Mouse (Mus musculus): ENCODE data around the gene Tbx10. TPM values are rescaled to one million over a fixed set of nuclear protein-coding genes. Genes with fewer than 3 reads are reported as not detected.
A peak's percentile ranks its signal among the peaks of the same experiment; 100 is the strongest.
"Not testable (repeated sequence)": the region's sequence is repeated elsewhere in the genome, so short reads cannot be mapped to it uniquely, and the experiment has no call there.

Tbx10 gene
- polyA plus RNA-seq, 1 experiment from 2014 or later: 0.61 TPM

- WGBS: 71% methylated on average over 3 of the region's 3 CpGs
- H3K27me3 ChIP-seq (replicated peaks; ENCODE audit: control insufficient read depth, insufficient read depth, low read length): no peaks in the 10 kb centered on the region
- no peak overlapping the region for H3K27ac ChIP-seq (ENCODE audit: low read depth, low read length)
- H3K36me3 ChIP-seq (ENCODE audit: control insufficient read depth, insufficient read depth): peaks cover 23% of the 10 kb centered on the region
- no peak overlapping the region for H3K9ac ChIP-seq (ENCODE audit: low read depth, low read length)
- no peaks in the 10 kb centered on the region for H3K9me3 ChIP-seq (ENCODE audit: control insufficient read depth)
- no peak overlapping the region for H3K4me3 ChIP-seq (ENCODE audit: low read depth, low read length)
- H3K4me1 ChIP-seq (replicated peaks; ENCODE audit: control insufficient read depth, insufficient read depth, low read length): no peaks in the 10 kb centered on the region
- TF ChIP-seq CTCF (IDR thresholded peaks at IDR 0.05; ENCODE audit: low read depth): no peak
- ATAC-seq: no peak
- H3K4me2 ChIP-seq (replicated peaks; ENCODE audit: low read depth): no peak overlapping the region
Measured at GRCm38 (mm10) chr19:3950331-3950730, 42.2 kb upstream of the Tbx10 start.

- TF ChIP-seq CTCF (IDR thresholded peaks at IDR 0.05; ENCODE audit: low read depth): no peak
- Histone ChIP-seq H3K27me3 (replicated peaks; ENCODE audit: control insufficient read depth, insufficient read depth, low read length) (no peaks in the 10 kb centered on the region), H3K9ac (ENCODE audit: low read depth, low read length) (no peak overlapping the region), H3K36me3 (ENCODE audit: control insufficient read depth, insufficient read depth) (peaks cover 23% of the 10 kb centered on the region), H3K27ac (ENCODE audit: low read depth, low read length) (no peak overlapping the region), H3K4me2 (replicated peaks; ENCODE audit: low read depth) (no peak overlapping the region), H3K9me3 (ENCODE audit: control insufficient read depth) (no peaks in the 10 kb centered on the region), H3K4me1 (replicated peaks; ENCODE audit: control insufficient read depth, insufficient read depth, low read length) (no peaks in the 10 kb centered on the region), H3K4me3 (ENCODE audit: low read depth, low read length) (no peak overlapping the region)
- ATAC-seq: no peak
Measured at GRCm38 (mm10) chr19:3951461-3951860, 41.1 kb upstream of the Tbx10 start.

- TF ChIP-seq CTCF (IDR thresholded peaks at IDR 0.05; ENCODE audit: low read depth): no peak
- Histone ChIP-seq H3K4me3 (ENCODE audit: low read depth, low read length) (no peak overlapping the region), H3K4me2 (replicated peaks; ENCODE audit: low read depth) (no peak overlapping the region), H3K27me3 (replicated peaks; ENCODE audit: control insufficient read depth, insufficient read depth, low read length) (no peaks in the 10 kb centered on the region), H3K9ac (ENCODE audit: low read depth, low read length) (no peak overlapping the region), H3K4me1 (replicated peaks; ENCODE audit: control insufficient read depth, insufficient read depth, low read length) (no peaks in the 10 kb centered on the region), H3K27ac (ENCODE audit: low read depth, low read length) (no peak overlapping the region), H3K9me3 (ENCODE audit: control insufficient read depth) (no peaks in the 10 kb centered on the region), H3K36me3 (ENCODE audit: control insufficient read depth, insufficient read depth) (peaks cover 21% of the 10 kb centered on the region)
- ATAC-seq: no peak
- 41% methylated on average over 1 of the region's 1 CpGs for WGBS
Measured at GRCm38 (mm10) chr19:3952099-3952498, 40.5 kb upstream of the Tbx10 start.

GRCm38 (mm10) chr19:3955033-3955432, 37.5 kb upstream of the Tbx10 start:
- ATAC-seq: peak; percentile 54
- Histone ChIP-seq H3K4me3 (ENCODE audit: low read depth, low read length) (no peak overlapping the region), H3K4me2 (replicated peaks; ENCODE audit: low read depth) (no peak overlapping the region), H3K27ac (ENCODE audit: low read depth, low read length) (no peak overlapping the region), H3K9me3 (ENCODE audit: control insufficient read depth) (no peaks in the 10 kb centered on the region), H3K9ac (ENCODE audit: low read depth, low read length) (no peak overlapping the region), H3K27me3 (replicated peaks; ENCODE audit: control insufficient read depth, insufficient read depth, low read length) (no peaks in the 10 kb centered on the region), H3K36me3 (ENCODE audit: control insufficient read depth, insufficient read depth) (no peaks in the 10 kb centered on the region), H3K4me1 (replicated peaks; ENCODE audit: control insufficient read depth, insufficient read depth, low read length) (no peaks in the 10 kb centered on the region)
- 57% methylated on average over 3 of the region's 3 CpGs for WGBS
- TF ChIP-seq CTCF (IDR thresholded peaks at IDR 0.05; ENCODE audit: low read depth): no peak

- no peak overlapping the region for H3K4me3 ChIP-seq (ENCODE audit: low read depth, low read length)
- TF ChIP-seq CTCF (IDR thresholded peaks at IDR 0.05; ENCODE audit: low read depth): no peak
- H3K4me2 ChIP-seq (replicated peaks; ENCODE audit: low read depth): no peak overlapping the region
- no peaks in the 10 kb centered on the region for H3K9me3 ChIP-seq (ENCODE audit: control insufficient read depth)
- H3K9ac ChIP-seq (ENCODE audit: low read depth, low read length): no peak overlapping the region
- H3K27me3 ChIP-seq (replicated peaks; ENCODE audit: control insufficient read depth, insufficient read depth, low read length): no peaks in the 10 kb centered on the region
- WGBS: 22% methylated on average over 4 of the region's 4 CpGs
- H3K27ac ChIP-seq (ENCODE audit: low read depth, low read length): no peak overlapping the region
- no peaks in the 10 kb centered on the region for H3K36me3 ChIP-seq (ENCODE audit: control insufficient read depth, insufficient read depth)
- H3K4me1 ChIP-seq (replicated peaks; ENCODE audit: control insufficient read depth, insufficient read depth, low read length): no peaks in the 10 kb centered on the region
- ATAC-seq: peak; percentile 60
Measured at GRCm38 (mm10) chr19:3955804-3956203, 36.7 kb upstream of the Tbx10 start.

- WGBS: 87% methylated on average over 5 of the region's 5 CpGs
- not testable (repeated sequence) for H3K4me3 ChIP-seq (ENCODE audit: low read depth, low read length); H3K4me2 ChIP-seq (replicated peaks; ENCODE audit: low read depth); H3K4me1 ChIP-seq (replicated peaks; ENCODE audit: control insufficient read depth, insufficient read depth, low read length); H3K9ac ChIP-seq (ENCODE audit: low read depth, low read length); H3K27ac ChIP-seq (ENCODE audit: low read depth, low read length); H3K36me3 ChIP-seq (ENCODE audit: control insufficient read depth, insufficient read depth); ATAC-seq; H3K27me3 ChIP-seq (replicated peaks; ENCODE audit: control insufficient read depth, insufficient read depth, low read length); H3K9me3 ChIP-seq (ENCODE audit: control insufficient read depth)
Measured at GRCm38 (mm10) chr19:3957296-3958036, 35.1 kb upstream of the Tbx10 start.

- no peak within 1 kb of the TSS for H3K4me2 ChIP-seq (replicated peaks; ENCODE audit: low read depth)
- H3K27ac ChIP-seq (ENCODE audit: low read depth, low read length): no peak within 1 kb of the TSS
- H3K36me3 ChIP-seq (ENCODE audit: control insufficient read depth, insufficient read depth): no peaks in the 10 kb centered on the region
- H3K4me3 ChIP-seq (ENCODE audit: low read depth, low read length): no peak within 1 kb of the TSS
- no peak for TF ChIP-seq CTCF (IDR thresholded peaks at IDR 0.05; ENCODE audit: low read depth)
- ATAC-seq: no peak
- H3K9ac ChIP-seq (ENCODE audit: low read depth, low read length): no peak within 1 kb of the TSS
- no peaks in the 10 kb centered on the region for H3K27me3 ChIP-seq (replicated peaks; ENCODE audit: control insufficient read depth, insufficient read depth, low read length)
- no peaks in the 10 kb centered on the region for H3K9me3 ChIP-seq (ENCODE audit: control insufficient read depth)
- 62% methylated on average over 4 of the region's 4 CpGs for WGBS
- no peaks in the 10 kb centered on the region for H3K4me1 ChIP-seq (replicated peaks; ENCODE audit: control insufficient read depth, insufficient read depth, low read length)
Measured at GRCm38 (mm10) chr19:3958470-3958869, 34.1 kb upstream of the Tbx10 start, which contains the start of gene Aldh3b3. Gene Aldh3b3 (plus strand): TSS chr19:3958645.

All from intestine, postnatal 0 days (tissue).